Mouse (Mus musculus) hindbrain, embryonic 16.5 days (tissue): ENCODE measurements at regions not wholly inside any gene's neighbourhood (a gene's known extent, or its start where the extent isn't known, plus 50 kb on each side); places are given as distances from the start of the nearest gene placed in this dataset.
A peak's percentile ranks its signal among the peaks of the same experiment; 100 is the strongest.
"Not testable (repeated sequence)": the region's sequence is repeated elsewhere in the genome, so short reads cannot be mapped to it uniquely, and the experiment has no call there.

Experiments used
- ATAC-seq: fragments of 200-750 bp; cut with Nextera tagmentation; 2 replicates; pipeline ENCODE4 v1.8.0; 2017; ENCODE audit warnings: moderate TSS enrichment, moderate library complexity
- H3K27ac ChIP-seq: fragments of 300-500 bp; sonication (generic); 2 replicates; pipeline ENCODE4 v1.5.1; 2014; ENCODE audit warnings: low read depth, mild to moderate bottlenecking, control low read depth, low read length, moderate library complexity
- H3K27me3 ChIP-seq: fragments of 300-500 bp; sonication (generic); replicated peaks from 2 replicates; pipeline ENCODE4 v1.6.1; 2014; ENCODE audit warnings: low read length; ENCODE audit not compliant: control insufficient read depth, insufficient read depth
- H3K36me3 ChIP-seq: fragments of 300-500 bp; sonication (generic); 2 replicates; pipeline ENCODE4 v1.6.1; 2014; ENCODE audit warnings: mild to moderate bottlenecking, low read length, moderate library complexity, mixed read lengths; ENCODE audit not compliant: control insufficient read depth, insufficient read depth
- H3K4me1 ChIP-seq: fragments of 300-500 bp; sonication (generic); 2 replicates; pipeline ENCODE4 v1.6.1; 2014; ENCODE audit warnings: low read depth, low read length; ENCODE audit not compliant: control insufficient read depth, insufficient read depth
- H3K4me2 ChIP-seq: fragments of 300-500 bp; sonication (generic); 2 replicates; pipeline ENCODE4 v1.6.1; 2014; ENCODE audit warnings: mild to moderate bottlenecking, low read length, control low read depth, moderate library complexity
- H3K4me3 ChIP-seq: fragments of 300-500 bp; sonication (generic); 2 replicates; pipeline ENCODE4 v1.5.1; 2014; ENCODE audit warnings: mild to moderate bottlenecking, low read length, control low read depth, moderate library complexity
- H3K9ac ChIP-seq: fragments of 300-500 bp; sonication (generic); 2 replicates; pipeline ENCODE4 v1.6.1; 2014; ENCODE audit warnings: low read depth, mild to moderate bottlenecking, control low read depth, low read length, moderate library complexity
- H3K9me3 ChIP-seq: fragments of 300-500 bp; sonication (generic); 2 replicates; pipeline ENCODE4 v1.6.1; 2014; ENCODE audit warnings: mild to moderate bottlenecking, low read length, moderate library complexity; ENCODE audit not compliant: control insufficient read depth
- WGBS: fragments of 180-500 bp; shearing (Covaris S2); extraction: QIAGEN DNeasy Blood & Tissue Kit; methylation state at CpG from one replicate; pipeline ENCODE4 v1.1.7; 2014; 5-methylcytosine and 5-hydroxymethylcytosine counted together

- Histone ChIP-seq H3K4me2 (no peak overlapping the region), H3K9me3 (no peaks in the 10 kb centered on the region), H3K36me3 (no peaks in the 10 kb centered on the region), H3K9ac (no peak overlapping the region), H3K27me3 (no peaks in the 10 kb centered on the region), H3K27ac (no peak overlapping the region), H3K4me1 (no peaks in the 10 kb centered on the region), H3K4me3 (no peak overlapping the region)
- ATAC-seq = peak; percentile 54; the same call in 1 of the 2 replicates
- WGBS = 58% methylated on average over 5 of the region's 5 CpGs
Measured at GRCm38 (mm10) chr13:32435136-32435535, 96.6 kb upstream of the Gmds start.

GRCm38 (mm10) chr13:32428482-32428881 lies 89.9 kb upstream of the Gmds start:
- Histone ChIP-seq H3K27ac (no peak overlapping the region), H3K4me3 (no peak overlapping the region), H3K9ac (no peak overlapping the region), H3K36me3 (no peaks in the 10 kb centered on the region), H3K9me3 (no peaks in the 10 kb centered on the region), H3K27me3 (no peaks in the 10 kb centered on the region), H3K4me2 (no peak overlapping the region), H3K4me1 (no peaks in the 10 kb centered on the region)
- WGBS = 48% methylated on average over 3 of the region's 3 CpGs
- ATAC-seq = no peak

- Histone ChIP-seq H3K9me3 (no peaks in the 10 kb centered on the region), H3K27ac (no peak overlapping the region), H3K4me2 (no peak overlapping the region), H3K4me1 (no peaks in the 10 kb centered on the region), H3K36me3 (no peaks in the 10 kb centered on the region), H3K4me3 (no peak overlapping the region), H3K27me3 (no peaks in the 10 kb centered on the region), H3K9ac (no peak overlapping the region)
- 84% methylated on average over 13 of the region's 13 CpGs for WGBS
- ATAC-seq = no peak
Measured at GRCm38 (mm10) chr13:32426906-32427305, 88.4 kb upstream of the Gmds start.

- Histone ChIP-seq H3K27ac (no peak overlapping the region), H3K9me3 (no peaks in the 10 kb centered on the region), H3K4me1 (no peaks in the 10 kb centered on the region), H3K9ac (no peak overlapping the region), H3K27me3 (no peaks in the 10 kb centered on the region), H3K4me2 (no peak overlapping the region), H3K36me3 (no peaks in the 10 kb centered on the region), H3K4me3 (no peak overlapping the region)
- ATAC-seq = no peak
- 68% methylated on average over 7 of the region's 7 CpGs for WGBS
Measured at GRCm38 (mm10) chr13:32426199-32426598, 87.7 kb upstream of the Gmds start.

GRCm38 (mm10) chr13:32424543-32424942 lies 86.0 kb upstream of the Gmds start:
- H3K9ac ChIP-seq, H3K4me1 ChIP-seq, H3K27ac ChIP-seq, H3K4me2 ChIP-seq, H3K36me3 ChIP-seq, H3K27me3 ChIP-seq, H3K9me3 ChIP-seq, ATAC-seq, H3K4me3 ChIP-seq: not testable (repeated sequence)
- 92% methylated on average over 9 of the region's 9 CpGs for WGBS

GRCm38 (mm10) chr13:32422485-32422884 lies 83.9 kb upstream of the Gmds start:
- WGBS = 65% methylated on average over 2 of the region's 2 CpGs
- no peaks in the 10 kb centered on the region for H3K36me3 ChIP-seq
- no peak overlapping the region for H3K9ac ChIP-seq
- no peaks in the 10 kb centered on the region for H3K9me3 ChIP-seq
- no peak for ATAC-seq
- H3K27ac ChIP-seq = no peak overlapping the region
- no peaks in the 10 kb centered on the region for H3K27me3 ChIP-seq
- H3K4me3 ChIP-seq = no peak overlapping the region
- no peaks in the 10 kb centered on the region for H3K4me1 ChIP-seq
- H3K4me2 ChIP-seq = no peak overlapping the region

GRCm38 (mm10) chr13:32419326-32419725 lies 80.8 kb upstream of the Gmds start:
- Histone ChIP-seq H3K9ac (no peak overlapping the region), H3K27me3 (no peaks in the 10 kb centered on the region), H3K4me3 (no peak overlapping the region), H3K4me1 (no peaks in the 10 kb centered on the region), H3K9me3 (no peaks in the 10 kb centered on the region), H3K4me2 (no peak overlapping the region), H3K27ac (no peak overlapping the region), H3K36me3 (no peaks in the 10 kb centered on the region)
- ATAC-seq = no peak
- 79% methylated on average over 6 of the region's 6 CpGs for WGBS

GRCm38 (mm10) chr13:32418655-32419054 lies 80.1 kb upstream of the Gmds start:
- no peaks in the 10 kb centered on the region for H3K4me1 ChIP-seq
- 85% methylated on average over 2 of the region's 2 CpGs for WGBS

GRCm38 (mm10) chr13:32417907-32418306 lies 79.4 kb upstream of the Gmds start:
- H3K4me3 ChIP-seq = no peak overlapping the region
- no peaks in the 10 kb centered on the region for H3K36me3 ChIP-seq
- ATAC-seq = no peak
- no peak overlapping the region for H3K4me2 ChIP-seq
- H3K9ac ChIP-seq = no peak overlapping the region
- no peak overlapping the region for H3K27ac ChIP-seq
- H3K27me3 ChIP-seq = no peaks in the 10 kb centered on the region
- no peaks in the 10 kb centered on the region for H3K9me3 ChIP-seq
- no peaks in the 10 kb centered on the region for H3K4me1 ChIP-seq

More at GRCm38 (mm10) chr13:32418655-32419054, 80.1 kb upstream of the Gmds start:
- no peak for ATAC-seq
- no peak overlapping the region for H3K27ac ChIP-seq
- no peaks in the 10 kb centered on the region for H3K36me3 ChIP-seq
- H3K4me2 ChIP-seq = no peak overlapping the region
- H3K9ac ChIP-seq = no peak overlapping the region
- no peaks in the 10 kb centered on the region for H3K27me3 ChIP-seq
- H3K4me3 ChIP-seq = no peak overlapping the region
- no peaks in the 10 kb centered on the region for H3K9me3 ChIP-seq

GRCm38 (mm10) chr13:32411287-32411935 lies 72.9 kb upstream of the Gmds start:
- no peaks in the 10 kb centered on the region for H3K4me1 ChIP-seq
- H3K4me3 ChIP-seq = no peak overlapping the region
- no peak overlapping the region for H3K27ac ChIP-seq
- H3K4me2 ChIP-seq = no peak overlapping the region
- WGBS = 48% methylated on average over 14 of the region's 14 CpGs
- no peak overlapping the region for H3K9ac ChIP-seq
- no peaks in the 10 kb centered on the region for H3K9me3 ChIP-seq
- H3K27me3 ChIP-seq = no peaks in the 10 kb centered on the region; the same call in 1 of the 2 replicates
- peak; percentile 64; the same call in 1 of the 2 replicates for ATAC-seq
- no peaks in the 10 kb centered on the region for H3K36me3 ChIP-seq
